Mouse (Mus musculus): Measurements from ENCODE around the gene Pdzd9. TPM values are rescaled to one million over a fixed set of nuclear protein-coding genes. Genes with fewer than 3 reads are reported as not detected.
A peak's percentile ranks its signal among the peaks of the same experiment; 100 is the strongest.

Pdzd9 gene
- total RNA-seq, 1 experiment from 2014 or later, result not detected

- DNase-seq, result no peak
Observed at GRCm38 (mm10) chr7:120635821-120636220, 34.3 kb downstream of the Pdzd9 start.

GRCm38 (mm10) chr7:120635362-120635781 is 34.8 kb downstream of the Pdzd9 start:
- no peak for DNase-seq

- DNase-seq, result peak; percentile 94
Observed at GRCm38 (mm10) chr7:120634711-120635361, 35.3 kb downstream of the Pdzd9 start, which contains the start of gene Uqcrc2. Gene Uqcrc2 (plus strand): TSS chr7:120635176.

GRCm38 (mm10) chr7:120634301-120634700 is 35.8 kb downstream of the Pdzd9 start:
- peak; percentile 13 for DNase-seq

- DNase-seq, result peak; percentile 36
Observed at GRCm38 (mm10) chr7:120632518-120632917, 37.6 kb downstream of the Pdzd9 start.

GRCm38 (mm10) chr7:120620841-120621240 is 49.3 kb downstream of the Pdzd9 start:
- DNase-seq, result peak; percentile 37

- DNase-seq, result no peak
Observed at GRCm38 (mm10) chr7:120620075-120620771, 49.9 kb downstream of the Pdzd9 start.

Other genes starting within 250 kb of the Pdzd9 start
- 610 and 618 TPM in 2 replicates for gene Uqcrc2, start 35.2 kb downstream of the Pdzd9 start, total RNA-seq (2021)
- gene Mosmo, start 7.3 kb upstream of the Pdzd9 start, total RNA-seq (2021), result 35.8 and 44.3 TPM in 2 replicates
- 3.3 and 6.9 TPM in 2 replicates for gene Vwa3a, start 69.0 kb upstream of the Pdzd9 start, total RNA-seq (2021)
- gene Gm5737, start 142.0 kb upstream of the Pdzd9 start, total RNA-seq (2021), result 0.60 and 0.70 TPM in 2 replicates
- 22.4 and 25.4 TPM in 2 replicates for gene Eef2k, start 172.5 kb upstream of the Pdzd9 start, total RNA-seq (2021)
- gene Polr3e, start 247.4 kb upstream of the Pdzd9 start, total RNA-seq (2021), result 23.3 and 27.2 TPM in 2 replicates

All from adrenal gland, postnatal 14 days (tissue).